In the genomic region with DNA sequence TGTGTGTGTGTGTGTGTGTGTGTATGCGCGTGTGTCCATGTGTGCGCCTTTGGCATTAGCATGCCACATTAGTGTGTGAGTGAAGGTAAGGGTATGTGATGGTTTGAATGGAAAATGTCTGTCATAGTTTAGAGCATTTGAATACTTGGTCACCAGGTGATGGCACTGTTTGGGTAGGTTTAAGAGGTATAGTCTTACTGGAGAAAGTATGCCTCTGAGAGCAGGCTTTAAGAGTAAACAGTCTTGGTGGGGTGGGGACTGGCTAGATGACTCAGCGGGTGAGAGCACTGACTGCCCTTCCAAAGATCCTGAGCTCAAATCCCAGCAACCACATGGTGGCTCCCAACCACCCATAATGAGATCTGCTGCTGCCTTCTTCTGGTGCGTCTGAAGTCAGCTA, we compare ENCODE assay signal across 24 mouse cellular contexts. TPM values are rescaled to one million over a fixed set of nuclear protein-coding genes. Genes with fewer than 3 reads are reported as not detected.
DNase-seq lines count a peak whose midpoint lies in the region; ATAC-seq lines count a peak whose summit lies in the region.
"Had no signal": no experiment of that assay in that cellular context is flagged by ENCODE, and none has a peak within 500 bp of the region (broad histone marks: within the 10 kb centered on the region; RNA-seq: fewer than 3 reads in every experiment).

No protein-coding gene starts in this region.

- 0 out of 2 replicates have a peak, but pooled peaks cover 2% of the 10 kb centered on the region for H3K9me3 ChIP-seq in liver, embryonic 16.5 days (replicated peaks; ENCODE audit: control insufficient read depth, low read length)
- H3K9me3 ChIP-seq: embryonic facial prominence, embryonic 15.5 days; heart, embryonic 10.5 days; midbrain, embryonic 12.5 days had no signal

- intact Hi-C loops in gastrocnemius, postnatal 14 days (cut with DNase I; ENCODE audit: low total_unique reads) = no loop called here

- H3K36me3 ChIP-seq in liver, embryonic 16.5 days (ENCODE audit: control insufficient read depth, insufficient read depth) = no peaks in the 10 kb centered on the region
- H3K36me3 ChIP-seq: embryonic facial prominence, embryonic 15.5 days; heart, embryonic 10.5 days; midbrain, embryonic 12.5 days had no signal

- H3K4me3 ChIP-seq in liver, embryonic 16.5 days (ENCODE audit: low read depth, low read length) = no peak overlapping the region
- H3K4me3 ChIP-seq: embryonic facial prominence, embryonic 15.5 days; heart, embryonic 10.5 days; midbrain, embryonic 12.5 days had no signal

- no peak overlapping the region for H3K4me2 ChIP-seq in liver, embryonic 16.5 days (ENCODE audit: low read depth, low read length)
- H3K4me2 ChIP-seq: embryonic facial prominence, embryonic 15.5 days; hindbrain, embryonic 14.5 days; midbrain, embryonic 12.5 days had no signal

- no peak overlapping the region for H3K27ac ChIP-seq in liver, embryonic 16.5 days (ENCODE audit: low read length)
- H3K27ac ChIP-seq: embryonic facial prominence, embryonic 15.5 days; heart, embryonic 10.5 days; hindbrain, embryonic 14.5 days; macrophage; midbrain, embryonic 12.5 days had no signal

- ATAC-seq in liver, embryonic 16.5 days (ENCODE audit: low read depth) = peak; percentile 81
- ATAC-seq: activated CD4-positive, CD25-positive, alpha-beta regulatory T cell, adult 4 months had no signal

- H3K9ac ChIP-seq in liver, embryonic 16.5 days (ENCODE audit: low read depth, low read length) = no peak overlapping the region
- H3K9ac ChIP-seq: embryonic facial prominence, embryonic 15.5 days; hindbrain, embryonic 14.5 days; midbrain, embryonic 12.5 days had no signal

- H3K27me3 ChIP-seq in liver, embryonic 16.5 days (ENCODE audit: control insufficient read depth, insufficient read depth, low read depth, low read length) = no peaks in the 10 kb centered on the region
- H3K27me3 ChIP-seq: embryonic facial prominence, embryonic 15.5 days; midbrain, embryonic 12.5 days had no signal

- H3K4me1 ChIP-seq in liver, embryonic 16.5 days (ENCODE audit: control insufficient read depth, low read depth, low read length) = no peaks in the 10 kb centered on the region; the same call in 1 of the 2 replicates
- H3K4me1 ChIP-seq: embryonic facial prominence, embryonic 15.5 days; heart, embryonic 10.5 days had no signal

- WGBS in liver, embryonic 16.5 days (ENCODE audit: insufficient replicate concordance) = 68% methylated on average over 5 of the region's 5 CpGs

- DNase-seq in heart, adult 11 months = peak; percentile 17
- DNase-seq in heart, postnatal 4 days = no peak
- DNase-seq in ES-CJ7 (ENCODE audit: low read depth, low spot score) = peak; percentile 77
- DNase-seq in adipocyte (ENCODE audit: low spot score) = peak; percentile 33
- DNase-seq in gastrocnemius, postnatal 14 days = no peak
- DNase-seq in kidney, adult 11 months = no peak
- DNase-seq in right cerebral cortex, adult 2 months (ENCODE audit: low spot score in 2 of 2) = no peak
- DNase-seq: B cell, adult 2 months; cerebellum, postnatal 10 days; embryo, embryonic 11 days; gastrocnemius, postnatal 10 days; heart, postnatal 14 days; kidney, adult 18-20 months; kidney, postnatal 14 days; layer of hippocampus, adult 9-11 months; lung, adult 2 months; thymus, adult 2 months had no signal

RNA-seq across cellular contexts. Expression of gene H2afz, which starts 14.6 kb away (rescaled TPM):
- 100 to 1,000 TPM; 306 to 315 TPM for total RNA-seq in heart, postnatal 4 days (2021)
- polyA plus RNA-seq in liver, embryonic 16.5 days (2015; fragmentation: Nextera tagmentation; extraction: Ambion mirVana) = 801 and 896 TPM in 2 replicates
- 10 to 100 TPM; 87.8 to 95.7 TPM for total RNA-seq in gastrocnemius, postnatal 14 days (2021)

RNA-seq across cellular contexts. Expression of gene Dnajb14, which starts 17.8 kb away (rescaled TPM):
- total RNA-seq in heart, postnatal 4 days (2021) = 10 to 100 TPM; 10.6 to 11.8 TPM
- 3.0 and 4.3 TPM in 2 replicates for polyA plus RNA-seq in liver, embryonic 16.5 days (2015; fragmentation: Nextera tagmentation; extraction: Ambion mirVana)
- total RNA-seq in gastrocnemius, postnatal 14 days (2021) = 1 to 10 TPM; 7.2 to 9.6 TPM

Comparison
In these comparisons a context has a peak if more than half of its experiments do, and no peak if none do; other contexts are left out.
1. DNase-seq: peak in heart, adult 11 months (single experiment), ES-CJ7 (single experiment) and adipocyte (single experiment); none in heart, postnatal 4 days (single experiment), gastrocnemius, postnatal 14 days (single experiment), kidney, adult 11 months (single experiment) and right cerebral cortex, adult 2 months (0 of 2).